Mouse (Mus musculus) Patski (cell line): ENCODE results near the gene Sppl2b. TPM values are rescaled to one million over a fixed set of nuclear protein-coding genes. Genes with fewer than 3 reads are reported as not detected.

Experiments used
- ATAC-seq: fragments of 100-300 bp; one replicate; pipeline ENCODE4 v1.8.0; 2021
- CTCF ChIA-PET: fragments of 350-600 bp; sonication (Branson Sonifier 250); formaldehyde crosslinking; loops from one replicate; lab custom pipeline; 2022; ENCODE audit warnings: inconsistent platforms; lab: Charles Lee
- POLR2A ChIA-PET: fragments of 350-600 bp; sonication (Branson Sonifier 250); formaldehyde crosslinking; loops from one replicate; lab custom pipeline; 2022; ENCODE audit warnings: antibody characterized with exemption, inconsistent platforms; lab: Charles Lee
- DNase-seq: peaks from one replicate; pipeline ENCODE4 v3.0.0-alpha.2; 2011; ENCODE audit warnings: low read depth, low spot score
- H3K27me3 ChIP-seq: fragments of 371-371 bp; one replicate; pipeline ENCODE4 v1.5.1; 2021
- CTCF ChIP-seq: fragments of 100-300 bp; IDR thresholded peaks from one replicate; pipeline ENCODE4 v1.5.1; 2021
- in situ Hi-C: fragments of 300-500 bp; cut with MboI; formaldehyde crosslinking; loops from 3 replicates; pipeline ENCODE4 v1.11.1; 2018; ENCODE audit warnings: low pct_unique_long_range_greater_than_20kb, mixed read lengths
- polyA plus RNA-seq: library from polyadenylated mRNA; unstranded; gene quantifications from one replicate; pipeline ENCODE4 v1.2.3, GENCODE M21; 2021

The Sppl2b gene
- polyA plus RNA-seq, 1 experiment from 2014 or later = 36.8 TPM

GRCm38 (mm10) chr10:80843931-80844547 lies 11.0 kb upstream of the Sppl2b start, which contains the start of gene Lingo3:
Gene Lingo3, minus strand, starts transcription at chr10:80844039.
- no peak for TF ChIP-seq CTCF

GRCm38 (mm10) chr10:80845055-80845693 lies 9.9 kb upstream of the Sppl2b start:
- POLR2A ChIA-PET = interaction anchor here (1.1 kb wide), 2 partner anchors 10 to 13 kb away, joined by 4 read pairs; no protein-coding TSS in a partner anchor
- no peak for DNase-seq
- in situ Hi-C loops = no loop called here
- TF ChIP-seq CTCF = no peak
- H3K27me3 ChIP-seq = peaks cover 27% of the 10 kb centered on the region
- CTCF ChIA-PET = interaction anchor here (1.9 kb wide), 1 partner anchor 13 kb away, joined by 5 read pairs; no protein-coding TSS in a partner anchor
- ATAC-seq = no peak

More at GRCm38 (mm10) chr10:80843931-80844547, 11.0 kb upstream of the Sppl2b start, which contains the start of gene Lingo3:
- POLR2A ChIA-PET = no interaction called here
- ATAC-seq (no peak), DNase-seq (no peak)
- in situ Hi-C loops = no loop called here
- H3K27me3 ChIP-seq = peaks cover 27% of the 10 kb centered on the region
- CTCF ChIA-PET = interaction anchor here (1.9 kb wide), 1 partner anchor 14 kb away, joined by 5 read pairs; no protein-coding TSS in a partner anchor

- ATAC-seq (no peak), DNase-seq (no peak)
- CTCF ChIA-PET = interaction anchor here (1.9 kb wide), 1 partner anchor 12 kb away, joined by 5 read pairs; no protein-coding TSS in a partner anchor
- POLR2A ChIA-PET = interaction anchor here (1.1 kb wide), 2 partner anchors 10 to 12 kb away, joined by 4 read pairs; no protein-coding TSS in a partner anchor
- H3K27me3 ChIP-seq = peaks cover 27% of the 10 kb centered on the region
- no peak for TF ChIP-seq CTCF
- in situ Hi-C loops = no loop called here
These were observed 9.3 kb upstream of the Sppl2b start for GRCm38 (mm10) chr10:80845732-80846131.

- ATAC-seq = no peak
- peaks cover 13% of the 10 kb centered on the region for H3K27me3 ChIP-seq
- no peak for TF ChIP-seq CTCF
- no peak for DNase-seq
- POLR2A ChIA-PET = no interaction called here
- in situ Hi-C loops = no loop called here
- CTCF ChIA-PET = no interaction called here
These were observed 6.5 kb upstream of the Sppl2b start for GRCm38 (mm10) chr10:80848571-80848970.

GRCm38 (mm10) chr10:80855749-80856073 lies 636 bp downstream of the Sppl2b start:
- CTCF ChIA-PET = interaction anchor here (0.7 to 0.8 kb wide), 2 partner anchors 25 to 27 kb away, joined by 3 read pairs; no protein-coding TSS in a partner anchor
- no peak for ATAC-seq

GRCm38 (mm10) chr10:80856267-80856666 lies 1.2 kb downstream of the Sppl2b start:
- DNase-seq (no peak), ATAC-seq (no peak)
- in situ Hi-C loops = no loop called here
- no peak for TF ChIP-seq CTCF
- H3K27me3 ChIP-seq = no peaks in the 10 kb centered on the region
- ChIA-PET CTCF (interaction anchor here (0.8 kb wide), 1 partner anchor 25 kb away, joined by 3 read pairs; no protein-coding TSS in a partner anchor), POLR2A (interaction anchor here (1.2 kb wide), 1 partner anchor 29 kb away, joined by 3 read pairs; no protein-coding TSS in a partner anchor)

More at GRCm38 (mm10) chr10:80855749-80856073, 636 bp downstream of the Sppl2b start:
- no peak for TF ChIP-seq CTCF
- no peaks in the 10 kb centered on the region for H3K27me3 ChIP-seq
- DNase-seq = no peak
- POLR2A ChIA-PET = interaction anchor here (1.2 kb wide), 1 partner anchor 28 kb away, joined by 3 read pairs; no protein-coding TSS in a partner anchor
- in situ Hi-C loops = no loop called here

GRCm38 (mm10) chr10:80856908-80857307 lies 1.8 kb downstream of the Sppl2b start:
- no peak for TF ChIP-seq CTCF
- ATAC-seq = no peak
- POLR2A ChIA-PET = no interaction called here
- DNase-seq = no peak
- CTCF ChIA-PET = no interaction called here
- in situ Hi-C loops = no loop called here
- no peaks in the 10 kb centered on the region for H3K27me3 ChIP-seq

- no peak for TF ChIP-seq CTCF
- CTCF ChIA-PET = interaction anchor here (1.6 to 1.8 kb wide), 3 partner anchors 12 to 24 kb away, joined by 3 to 5 read pairs (median 5); no protein-coding TSS in a partner anchor
- ATAC-seq = no peak
- no peaks in the 10 kb centered on the region for H3K27me3 ChIP-seq
- in situ Hi-C loops = no loop called here
- DNase-seq = no peak
- POLR2A ChIA-PET = interaction anchor here (1.4 to 2.4 kb wide), 2 partner anchors 12 to 27 kb away, joined by 4 to 8 read pairs; no protein-coding TSS in a partner anchor
These were observed 2.3 kb downstream of the Sppl2b start for GRCm38 (mm10) chr10:80857386-80857785.

- POLR2A ChIA-PET = interaction anchor here (1.4 to 2.4 kb wide), 2 partner anchors 12 to 27 kb away, joined by 4 to 8 read pairs; no protein-coding TSS in a partner anchor
- DNase-seq = no peak
- CTCF ChIA-PET = interaction anchor here (1.6 to 1.8 kb wide), 3 partner anchors 13 to 23 kb away, joined by 3 to 5 read pairs (median 5); no protein-coding TSS in a partner anchor
- in situ Hi-C loops = no loop called here
- no peak for TF ChIP-seq CTCF
- no peak for ATAC-seq
- no peaks in the 10 kb centered on the region for H3K27me3 ChIP-seq
These were observed 2.8 kb downstream of the Sppl2b start for GRCm38 (mm10) chr10:80857848-80858247.

GRCm38 (mm10) chr10:80858350-80858935 lies 3.4 kb downstream of the Sppl2b start:
- TF ChIP-seq CTCF = no peak
- in situ Hi-C loops = no loop called here
- DNase-seq = no peak
- H3K27me3 ChIP-seq = no peaks in the 10 kb centered on the region
- no peak for ATAC-seq
- POLR2A ChIA-PET = interaction anchor here (1.4 to 2.4 kb wide), 2 partner anchors 13 to 28 kb away, joined by 4 to 8 read pairs; no protein-coding TSS in a partner anchor
- CTCF ChIA-PET = interaction anchor here (1.6 to 2.3 kb wide), 4 partner anchors 13 to 23 kb away, joined by 3 to 8 read pairs (median 5); no protein-coding TSS in a partner anchor
